Mouse (Mus musculus) subcutaneous adipose tissue, adult 2 months (tissue): ENCODE results near the gene Thap2. TPM values are rescaled to one million over a fixed set of nuclear protein-coding genes. Genes with fewer than 3 reads are reported as not detected.

ENCODE experiments used
- polyA plus RNA-seq: library from polyadenylated mRNA; depleted of rRNA; stranded (reverse); fragments of >200 nt; gene quantifications from 2 replicates; pipeline ENCODE4 v1.2.3, GENCODE M21; 2012; ENCODE audit warnings: low replicate concordance; rRNA removed

The Thap2 gene
- 5.3 and 5.9 TPM in 2 replicates for polyA plus RNA-seq

GRCm38 (mm10) chr10:115384221-115385017 lies at the start of gene Thap2, which contains the start of gene Zfc3h1:
TSS of gene Thap2 (minus strand) at chr10:115384443.
TSS of gene Zfc3h1 (plus strand) at chr10:115384959.

GRCm38 (mm10) chr10:115361840-115362622 lies 22.2 kb downstream of the Thap2 start, which contains the start of gene Tmem19:
TSS of gene Tmem19 (minus strand) at chr10:115362501.

Other genes with a start within 250 kb of the Thap2 start
- gene Tph2, start 199.4 kb downstream of the Thap2 start, polyA plus RNA-seq: 1.3 TPM in 1 of 2 replicates, not detected in the other
- 15.4 and 15.8 TPM in 2 replicates for gene Tbc1d15, start 133.0 kb downstream of the Thap2 start, polyA plus RNA-seq
- gene Rab21, start 68.8 kb downstream of the Thap2 start, polyA plus RNA-seq: 14.4 and 16.3 TPM in 2 replicates
- gene Tmem19, start 21.9 kb downstream of the Thap2 start, polyA plus RNA-seq: 16.1 and 19.3 TPM in 2 replicates
- 29.0 and 29.5 TPM in 2 replicates for gene Zfc3h1, start 516 bp upstream of the Thap2 start, polyA plus RNA-seq
- gene A930009A15Rik, start 185.5 kb upstream of the Thap2 start, polyA plus RNA-seq: not detected in 2 replicates
- gene Lgr5, start 203.3 kb upstream of the Thap2 start, polyA plus RNA-seq: 0.06 and 5.2 TPM in 2 replicates